Mouse (Mus musculus): ENCODE data around the gene Camta1.

DNA sequence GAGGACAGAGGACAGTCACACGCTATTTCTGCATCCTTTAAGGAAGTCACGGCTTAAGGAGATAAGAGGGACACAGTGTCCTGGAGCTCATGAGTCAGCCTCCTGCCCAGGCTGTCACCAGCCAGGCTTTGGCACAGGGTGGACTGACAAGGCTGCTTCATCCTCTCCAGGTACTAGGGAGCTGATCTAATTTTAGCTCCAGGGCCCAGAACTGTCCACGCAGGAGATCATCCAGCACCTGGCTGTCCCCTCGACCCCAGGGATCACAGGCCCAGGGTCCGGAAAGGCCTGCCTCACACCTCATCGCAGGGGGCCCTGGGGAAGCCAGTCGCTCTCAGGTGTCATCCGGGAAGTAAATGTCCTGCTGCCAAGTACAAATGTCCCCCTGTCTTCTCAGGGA is 341.6 kb downstream of the Camta1 start:
- no peak for TF ChIP-seq GATA1 (IDR thresholded peaks at IDR 0.05; ENCODE audit: low read length)
- TF ChIP-seq TAL1 (IDR thresholded peaks at IDR 0.05; ENCODE audit: low read length) = no peak
